Mouse (Mus musculus) neutrophil, adult 5-6 weeks (primary cell): ENCODE measurements around the gene Cntnap2. TPM values are rescaled to one million over a fixed set of nuclear protein-coding genes. Genes with fewer than 3 reads are reported as not detected.

ENCODE experiments used
- ATAC-seq: fragments of 151-379, 151-347 bp; 2 replicates; pipeline ENCODE4 v1.8.0; 2017; ENCODE audit warnings: mild to moderate bottlenecking, moderate TSS enrichment; ENCODE audit not compliant: insufficient number of reproducible peaks, poor library complexity, low FRiP score, severe bottlenecking; ENCODE audit errors: extremely low read depth
- total RNA-seq: library from RNA; stranded (forward); fragments of 200-1000 nt; gene quantifications from 2 replicates; pipeline ENCODE4 v1.2.3, GENCODE M21; 2017

Cntnap2 gene
- total RNA-seq, 1 experiment from 2014 or later = not detected

DNA sequence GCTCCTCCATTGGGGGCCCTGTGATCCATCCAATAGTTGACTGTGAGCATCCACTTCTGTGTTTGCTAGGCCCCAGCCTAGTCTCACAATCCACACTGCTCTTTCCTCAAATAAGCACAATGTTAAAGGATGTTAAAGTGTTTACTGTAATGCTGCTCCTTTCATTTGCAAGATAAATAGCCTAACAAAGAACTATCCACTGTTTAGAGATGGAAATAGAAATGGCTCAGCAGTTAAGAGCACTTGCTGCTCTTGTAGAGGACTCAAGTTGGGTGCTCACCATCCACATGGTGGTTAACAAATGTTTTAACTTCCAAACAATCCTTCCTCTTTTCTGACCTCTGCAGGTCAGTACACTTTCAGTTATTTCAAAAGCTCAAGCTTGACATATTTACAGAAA is 1022.3 kb downstream of the Cntnap2 start:
- ATAC-seq = no peak

DNA sequence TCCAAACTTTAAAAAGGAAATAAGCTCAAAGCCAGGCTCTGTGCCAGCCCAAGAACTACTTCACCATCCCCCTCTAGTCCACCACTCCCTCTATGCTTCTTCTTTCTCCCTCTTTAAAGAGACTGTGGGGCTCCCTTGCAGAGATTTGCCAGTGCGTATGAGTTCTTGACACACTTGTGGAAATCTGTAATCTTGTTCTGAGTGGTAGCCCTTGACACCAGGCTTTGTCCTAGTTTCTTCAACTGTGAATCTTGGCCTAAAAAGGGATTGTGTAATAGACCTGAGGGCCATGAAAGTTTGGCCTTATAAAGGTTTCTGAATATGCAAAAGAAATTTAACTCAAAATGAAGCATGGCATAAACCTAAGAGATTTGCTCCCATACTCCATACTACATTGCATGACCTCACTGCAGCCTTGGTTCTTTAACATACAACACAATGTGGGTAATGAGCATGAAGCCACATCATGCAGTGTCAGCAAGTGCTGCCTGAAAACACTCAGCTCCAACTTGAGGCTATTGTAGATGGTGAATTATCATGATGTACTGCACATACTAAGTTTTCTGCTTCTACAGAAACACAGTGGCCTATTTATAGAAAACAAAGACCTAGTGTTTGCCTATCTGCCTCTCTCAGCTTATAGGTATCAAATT is 1084.2 kb downstream of the Cntnap2 start:
- no peak for ATAC-seq

DNA sequence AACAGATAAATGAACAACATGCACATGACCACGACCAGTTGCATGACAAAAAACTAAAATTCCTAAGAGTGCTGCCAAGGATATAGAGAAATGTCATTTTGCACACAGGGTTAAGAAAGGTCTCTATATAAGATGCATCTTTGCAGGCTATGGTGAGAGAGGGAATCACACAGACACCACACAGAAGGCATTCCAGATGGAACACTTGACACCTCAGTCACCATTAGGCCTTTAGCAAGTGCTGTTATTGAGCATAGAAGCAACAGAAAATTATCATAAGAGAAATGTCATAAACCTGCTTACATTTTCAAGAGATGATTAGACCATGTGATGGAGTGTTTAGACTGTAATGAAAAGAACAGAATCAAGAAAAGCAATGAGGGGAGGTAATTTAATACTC is 1107.7 kb downstream of the Cntnap2 start:
- ATAC-seq = no peak

DNA sequence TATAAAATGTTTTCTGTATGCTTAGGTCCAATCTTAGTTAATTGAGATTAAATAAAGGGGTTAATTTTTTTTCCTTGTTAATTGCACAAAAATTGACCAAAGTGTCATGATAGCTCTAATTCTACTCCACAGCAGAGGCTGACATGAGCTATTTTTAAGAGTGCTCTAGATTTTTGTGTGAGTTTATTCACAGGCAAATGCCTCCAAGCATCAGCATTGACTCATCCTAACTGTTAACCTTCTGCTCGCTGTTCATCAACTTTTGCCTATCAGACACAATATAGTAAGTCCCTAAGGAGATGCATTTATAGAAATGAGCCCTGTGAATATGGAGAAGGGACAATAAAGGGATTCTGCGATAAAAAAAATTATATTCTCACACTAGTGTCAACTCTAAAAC is 1138.1 kb downstream of the Cntnap2 start:
- ATAC-seq = no peak

DNA sequence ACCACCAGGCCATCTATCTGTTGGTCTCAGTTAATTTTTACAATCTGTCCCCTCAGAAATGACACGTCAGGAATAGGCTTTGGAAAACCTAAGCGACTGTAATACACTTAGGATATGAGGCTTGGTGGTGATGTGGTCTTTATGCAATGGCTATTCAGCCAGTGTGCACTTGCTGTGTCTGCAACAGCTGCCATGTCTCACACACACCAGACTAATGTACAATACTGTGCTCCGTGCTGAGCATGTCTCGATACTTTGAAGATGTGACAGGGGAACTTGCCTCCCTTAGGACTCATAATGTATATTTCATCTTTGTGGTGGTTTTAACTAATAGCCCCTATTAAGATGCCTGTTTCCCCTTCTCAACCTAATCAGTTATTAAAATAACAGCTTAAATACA is 1142.7 kb downstream of the Cntnap2 start:
- ATAC-seq = no peak

DNA sequence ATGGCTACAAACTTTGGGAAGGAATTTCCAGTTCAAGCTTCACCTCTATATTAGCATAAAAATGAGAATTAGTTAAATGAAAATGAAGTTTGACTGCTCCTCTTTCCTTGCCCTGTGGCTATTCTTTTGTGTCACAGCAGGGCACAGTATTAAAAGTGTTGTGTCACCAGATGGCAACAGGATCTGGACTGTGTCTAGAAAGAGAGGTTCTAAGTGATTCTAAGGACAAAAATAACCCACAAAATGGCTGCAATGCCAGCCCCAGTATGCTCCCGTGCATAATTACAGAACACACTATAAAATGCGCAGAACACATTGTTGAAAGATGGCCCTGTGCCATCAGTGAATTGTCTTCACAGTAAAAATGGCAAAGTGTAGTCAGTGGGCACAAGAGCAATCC is 1146.4 kb downstream of the Cntnap2 start:
- no peak for ATAC-seq

DNA sequence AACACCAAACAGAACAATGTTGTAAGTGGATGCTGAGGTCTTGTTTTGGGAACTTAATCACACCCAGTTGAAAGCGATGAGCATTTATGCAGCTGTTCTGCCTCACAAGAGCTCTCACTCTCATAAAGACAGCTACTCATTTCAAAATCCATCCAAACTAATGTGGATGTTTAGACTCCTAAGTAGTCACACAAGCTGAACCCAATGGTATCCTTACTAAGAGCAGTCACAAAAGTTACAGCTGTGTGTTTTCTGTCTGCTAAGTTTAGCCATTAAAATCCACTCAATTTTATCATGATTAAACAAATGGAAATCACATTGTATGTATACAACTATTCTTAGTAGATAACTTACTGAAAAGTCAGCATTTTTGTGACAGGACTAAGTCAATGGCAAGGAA is 1173.7 kb downstream of the Cntnap2 start:
- ATAC-seq = no peak

DNA sequence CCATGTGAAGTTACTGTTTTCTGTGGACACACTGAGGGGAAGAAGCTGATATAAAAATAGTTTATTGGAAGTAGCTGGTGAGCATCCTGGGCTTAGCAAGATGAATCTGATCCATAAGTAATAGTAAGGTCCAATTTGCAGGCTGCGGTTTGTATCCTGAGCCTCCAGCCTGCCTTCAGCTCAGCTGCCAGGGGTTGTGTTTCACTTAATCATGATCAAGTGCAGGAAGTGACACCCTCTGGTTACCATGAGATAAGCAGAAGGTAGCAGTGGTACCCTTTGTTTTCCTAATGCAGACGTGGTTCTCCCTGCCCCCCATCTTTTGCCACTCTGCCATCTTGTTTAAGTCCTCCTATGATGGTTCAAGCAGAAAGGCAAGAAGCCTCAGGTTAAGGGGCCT is 1181.2 kb downstream of the Cntnap2 start:
- ATAC-seq = no peak

DNA sequence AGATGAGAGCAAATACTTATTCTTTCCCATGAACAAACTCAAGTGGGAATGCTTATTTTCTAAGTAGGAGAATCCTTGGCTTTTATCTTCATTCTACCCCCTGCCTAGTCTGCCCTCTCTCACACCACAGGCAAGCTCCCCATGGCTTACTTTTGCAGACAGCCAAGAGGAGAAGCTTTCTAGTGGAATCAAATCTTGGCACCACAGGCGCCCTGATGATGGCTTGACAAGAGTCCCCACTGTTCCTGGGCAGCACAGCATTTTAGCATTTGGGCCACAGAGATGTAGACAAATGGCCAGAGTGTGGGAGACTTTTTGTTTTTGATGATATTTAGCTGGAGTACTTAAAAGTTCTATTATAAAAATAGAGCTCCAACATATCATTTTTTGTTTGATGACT is 1204.0 kb downstream of the Cntnap2 start:
- ATAC-seq = no peak

DNA sequence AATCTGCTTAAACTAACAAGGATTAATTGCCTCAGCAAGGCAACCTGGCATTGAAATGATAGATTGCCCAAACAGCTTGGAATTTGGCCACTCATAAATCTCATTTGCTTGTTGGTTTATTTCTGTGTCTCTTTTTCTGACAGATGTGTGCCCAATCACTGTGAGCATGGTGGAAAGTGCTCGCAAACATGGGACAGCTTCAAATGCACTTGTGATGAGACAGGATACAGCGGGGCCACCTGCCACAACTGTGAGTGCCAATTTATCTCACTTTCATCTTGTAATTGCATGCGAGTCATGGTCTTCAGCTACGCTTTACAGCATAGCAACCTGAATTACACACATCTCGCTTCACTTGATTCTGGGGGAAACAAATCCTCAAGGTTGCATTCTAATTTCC is 1287.8 kb downstream of the Cntnap2 start:
- ATAC-seq = no peak

DNA sequence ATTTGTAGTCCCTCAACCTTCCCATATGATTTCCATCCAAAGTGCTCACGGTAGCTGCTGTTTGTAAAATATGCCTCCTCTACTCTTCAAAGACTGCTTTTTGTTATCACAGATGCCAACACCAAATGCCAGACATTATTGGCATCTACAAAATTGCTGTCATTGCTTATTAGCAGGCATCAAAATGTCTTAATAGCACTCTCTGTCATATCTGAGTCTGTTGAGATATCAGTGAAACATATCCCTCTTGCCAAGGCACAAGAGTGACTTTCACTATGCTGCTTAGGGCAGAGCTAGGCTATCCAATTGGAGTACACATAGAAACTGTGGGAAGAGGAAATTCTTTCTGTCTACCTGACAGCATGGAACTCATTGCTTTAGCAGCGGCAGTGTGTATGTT is 1301.9 kb downstream of the Cntnap2 start:
- no peak for ATAC-seq

DNA sequence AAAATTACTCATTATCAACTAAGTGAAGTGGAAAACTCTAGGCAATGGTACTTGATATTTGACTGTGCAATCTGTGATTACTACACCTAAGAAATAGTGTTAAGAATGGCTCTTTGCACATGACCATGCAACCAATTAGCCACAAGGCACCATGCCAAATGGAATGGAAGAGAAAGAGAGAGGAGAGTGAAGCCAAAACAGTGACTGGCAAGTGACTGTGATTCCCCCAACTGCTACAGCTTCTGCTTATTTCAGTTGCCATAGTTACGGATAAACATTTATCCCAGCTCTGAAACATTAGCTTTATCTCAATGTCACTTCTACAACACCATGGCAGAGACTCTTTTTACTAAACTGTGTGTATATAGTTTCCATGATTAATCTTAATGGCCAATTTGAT is 1303.0 kb downstream of the Cntnap2 start:
- no peak for ATAC-seq

DNA sequence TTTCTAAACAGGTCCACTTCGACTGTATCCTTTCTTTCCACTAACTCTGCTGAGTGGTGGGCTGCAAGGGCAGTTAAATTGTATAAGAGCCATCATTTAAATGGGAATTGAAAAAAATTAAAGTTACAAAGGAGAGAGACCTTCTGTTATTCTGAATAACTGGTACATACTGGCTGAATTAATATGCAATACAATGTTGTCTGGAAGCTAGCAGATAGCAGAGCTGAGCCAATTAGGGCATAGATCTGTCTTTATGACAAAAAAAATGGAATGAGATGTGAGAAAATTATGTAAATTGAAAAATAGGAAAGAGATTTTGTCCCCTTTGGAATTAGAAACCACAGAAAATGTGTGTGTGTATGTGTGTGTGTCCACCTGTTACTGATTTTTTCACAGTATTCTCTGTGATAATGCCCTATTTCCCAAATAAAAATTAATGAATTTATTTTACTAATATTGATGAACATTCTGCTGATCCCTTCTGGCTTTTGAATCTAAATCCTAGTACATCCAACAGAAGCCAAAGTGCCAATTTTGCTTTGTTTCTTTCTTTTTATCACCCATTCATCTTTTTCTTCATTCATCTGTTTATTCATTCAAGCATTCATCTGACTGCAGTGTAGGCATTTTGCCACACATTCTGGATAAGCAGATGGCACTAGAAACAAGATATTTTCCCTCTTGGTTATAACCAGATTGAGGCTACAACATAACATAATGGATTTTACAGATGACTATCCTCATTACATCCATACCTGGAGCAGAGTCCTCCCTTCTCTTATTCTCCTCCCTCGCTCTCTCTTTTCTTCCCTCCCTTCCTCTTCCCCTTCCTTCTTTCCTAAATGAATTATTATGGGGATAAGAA is 1339.8 kb downstream of the Cntnap2 start:
- no peak for ATAC-seq

DNA sequence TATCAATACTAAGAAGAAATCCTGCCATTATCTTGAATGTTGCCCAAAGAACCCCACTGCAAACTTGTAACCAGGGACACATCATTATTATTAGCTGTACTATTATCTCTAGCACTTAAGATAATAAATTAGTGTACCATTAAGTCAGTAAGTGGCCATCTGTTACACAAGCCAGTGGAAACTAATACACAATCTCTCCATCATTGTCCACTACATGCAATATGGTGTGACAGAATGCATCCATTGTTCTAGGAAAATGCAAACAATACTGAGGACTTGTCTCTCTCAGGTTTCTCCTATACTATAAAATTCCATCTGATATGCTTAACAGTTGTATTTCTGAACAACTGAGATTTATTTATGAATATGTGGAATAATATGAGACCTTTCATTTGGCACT is 1355.0 kb downstream of the Cntnap2 start:
- ATAC-seq = no peak

DNA sequence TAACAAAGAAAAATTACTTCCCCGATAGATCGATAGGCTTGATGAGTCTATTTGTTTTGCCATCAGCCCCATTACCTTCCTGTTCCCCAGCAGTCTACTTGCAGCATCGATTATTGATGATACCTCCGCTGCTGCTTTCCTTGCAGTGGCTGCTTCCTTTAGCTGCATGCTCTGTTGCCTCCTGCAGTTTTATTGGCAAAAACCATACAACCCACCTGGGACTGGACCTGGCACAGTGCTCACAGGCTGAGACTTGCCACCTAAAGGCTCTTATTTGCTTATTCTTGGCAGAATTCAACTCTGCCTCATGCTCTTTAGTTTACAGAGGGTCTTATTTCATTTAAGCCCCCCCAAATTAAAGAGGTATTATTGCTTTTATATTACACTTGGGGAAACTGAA is 1355.4 kb downstream of the Cntnap2 start:
- ATAC-seq = no peak

DNA sequence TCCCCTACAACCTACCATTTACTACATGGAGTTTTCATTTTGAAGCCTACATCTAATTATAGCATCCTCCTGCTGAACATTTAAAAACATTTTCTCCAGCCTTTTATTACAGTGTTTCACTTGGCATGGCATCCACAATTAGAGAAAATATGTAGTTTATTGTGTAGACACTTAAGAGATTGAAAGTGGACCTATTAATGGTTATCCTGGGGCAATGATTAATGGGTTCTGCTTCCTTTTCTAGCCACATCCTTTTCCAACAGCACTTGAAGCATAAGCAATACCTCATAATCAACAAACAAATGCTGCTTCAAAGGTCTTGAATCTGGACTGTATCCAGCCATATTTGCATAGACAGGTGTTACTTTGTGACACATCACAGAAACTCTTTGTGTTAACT is 1360.7 kb downstream of the Cntnap2 start:
- ATAC-seq = no peak

DNA sequence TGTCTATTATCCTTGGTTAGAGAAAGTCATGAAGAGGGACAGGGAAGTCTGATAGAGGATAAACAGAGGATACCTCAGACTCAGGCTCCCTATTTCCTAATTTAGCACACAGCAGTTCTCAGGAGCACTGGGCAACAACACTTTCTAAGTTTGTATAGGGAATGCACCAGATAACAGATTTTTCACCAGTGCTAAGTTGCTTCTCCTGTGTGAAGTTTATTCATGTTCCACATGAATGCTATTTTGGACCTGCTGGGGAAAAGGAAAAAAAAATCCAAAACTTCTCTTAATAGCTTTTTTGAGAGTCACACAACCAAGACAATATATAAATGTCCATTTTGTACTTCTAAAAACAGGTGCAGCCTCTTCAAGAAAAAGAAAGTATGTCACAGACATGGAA is 1361.2 kb downstream of the Cntnap2 start:
- ATAC-seq = no peak

DNA sequence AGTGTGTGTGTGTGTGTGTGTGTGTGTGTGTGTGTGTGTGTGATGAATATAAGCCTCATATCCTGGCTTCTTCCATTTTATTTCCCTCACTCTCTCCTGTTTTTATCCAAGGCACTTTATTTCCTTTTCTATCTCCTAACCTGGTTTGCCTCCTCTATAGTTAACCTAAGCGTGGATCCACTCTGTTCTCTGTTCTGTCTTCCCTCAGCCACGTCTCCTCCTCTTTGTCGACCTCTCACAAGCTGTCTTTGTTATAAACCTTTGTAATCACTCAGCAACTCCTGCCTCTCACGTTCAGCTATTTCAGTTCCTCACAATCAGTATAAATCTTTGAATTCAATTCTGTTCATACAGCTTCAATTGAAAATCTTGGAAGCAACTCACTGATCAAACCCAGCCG is 1369.1 kb downstream of the Cntnap2 start:
- no peak for ATAC-seq

DNA sequence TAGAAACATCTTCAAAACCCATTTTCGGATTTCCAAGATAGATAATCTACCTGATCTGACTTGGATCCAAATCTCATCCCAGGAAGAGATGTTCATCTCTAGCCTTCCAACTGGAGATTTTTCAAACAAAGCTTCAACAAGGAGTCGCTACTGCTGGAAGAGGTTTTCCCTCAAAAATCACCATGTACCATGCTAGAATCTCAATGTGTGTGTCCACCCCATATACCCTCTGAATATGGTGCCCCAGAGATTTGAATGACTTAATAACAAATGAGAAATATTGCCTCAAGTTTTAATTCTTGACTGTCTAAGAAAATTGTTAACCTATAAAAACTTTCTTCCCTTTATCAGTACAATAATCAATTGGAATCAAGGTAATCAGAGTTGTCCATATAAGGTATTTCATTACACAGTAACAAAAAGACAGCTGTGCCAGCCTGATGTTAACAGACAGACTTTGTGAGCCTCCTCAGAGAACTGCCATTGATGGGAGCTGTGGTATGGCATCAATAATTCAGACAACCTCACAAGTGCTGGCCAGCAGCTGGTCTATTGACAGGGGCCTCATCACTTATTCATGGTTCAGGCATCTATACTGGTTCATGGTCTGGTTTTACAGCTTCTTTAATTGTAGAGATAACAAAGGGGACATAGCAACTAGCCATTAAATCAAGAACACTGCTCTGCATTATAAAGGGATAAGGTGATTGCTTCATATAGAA is 1391.9 kb downstream of the Cntnap2 start:
- ATAC-seq = no peak

DNA sequence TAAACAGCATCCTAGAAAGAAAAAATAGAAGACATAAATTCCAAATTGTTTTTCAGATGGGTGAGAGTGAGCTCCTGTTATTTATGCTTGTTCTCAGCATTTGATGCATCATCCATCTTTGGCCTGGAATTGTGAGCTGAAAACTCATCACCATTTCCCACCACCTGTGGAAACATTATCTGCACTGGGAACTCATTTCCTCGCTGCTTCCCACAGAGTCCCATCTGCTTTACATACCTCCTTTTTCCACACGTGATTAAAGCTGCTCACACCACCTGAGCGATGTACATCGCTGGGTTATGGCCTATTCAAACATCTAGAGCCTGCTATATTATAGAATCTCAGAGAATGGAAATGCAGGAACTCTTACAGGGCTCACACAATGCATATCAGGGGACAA is 1413.5 kb downstream of the Cntnap2 start:
- no peak for ATAC-seq
